Mouse (Mus musculus) small intestine, adult 2 months (tissue): ENCODE data around the gene Pik3r5.

Experiments
- CTCF ChIP-seq: fragments of 200-500 bp; IDR thresholded peaks from 2 replicates; pipeline ENCODE4 v1.5.1; 2012; ENCODE audit warnings: low read depth, mild to moderate bottlenecking, control low read depth, inconsistent platforms, low read length, moderate library complexity, mixed read lengths; ENCODE audit not compliant: insufficient replicate concordance, insufficient read length; ENCODE audit errors: extremely low read depth
- POLR2A ChIP-seq: fragments of 200-500 bp; IDR thresholded peaks from 2 replicates; pipeline ENCODE4 v1.6.1; 2012; ENCODE audit warnings: low read depth, mild to moderate bottlenecking, control low read depth, inconsistent platforms, low read length, moderate library complexity

GRCm38 (mm10) chr11:68399548-68400020 lies 32.3 kb upstream of the Pik3r5 start:
- TF ChIP-seq POLR2A = no peak
- TF ChIP-seq CTCF = no peak
